In genomic region chr10:128303126-128304021, GRCm38 (mm10) we compare ENCODE assay signal across 8 mouse cellular contexts. TPM values are rescaled to one million over a fixed set of nuclear protein-coding genes. Genes with fewer than 3 reads are reported as not detected.
A peak's percentile ranks its signal among the peaks of the same experiment; 100 is the strongest.
DNase-seq lines count a peak whose midpoint lies in the region; ATAC-seq and TF ChIP-seq lines count a peak whose summit lies in the region.

Gene Pan2 (plus strand): TSS chr10:128303335.

- WGBS in bone marrow, adult 2 months = under 1% methylated on average over 37 of the region's 37 CpGs
- 2% methylated on average over 37 of the region's 37 CpGs for WGBS in embryonic facial prominence, embryonic 15.5 days
- WGBS in limb, embryonic 14.5 days = under 1% methylated on average over 37 of the region's 37 CpGs
- 1% methylated on average over 37 of the region's 37 CpGs for whole genome bisulfite sequencing in midbrain, postnatal 0 days

- peak within 1 kb of the TSS; percentile 76 for H3K4me2 ChIP-seq in embryonic facial prominence, embryonic 15.5 days (replicated peaks)
- peak within 1 kb of the TSS; percentile 91 for H3K4me2 ChIP-seq in limb, embryonic 14.5 days (replicated peaks; ENCODE audit: low read depth, low read length, severe bottlenecking)
- H3K4me2 ChIP-seq in midbrain, postnatal 0 days (ENCODE audit: low read depth, low read length, poor library complexity, severe bottlenecking) = peak within 1 kb of the TSS; percentile 79

- no peak for TF ChIP-seq CTCF in bone marrow, adult 2 months (IDR thresholded peaks at IDR 0.05; ENCODE audit: control insufficient read depth, insufficient read depth, low read length)
- TF ChIP-seq CTCF in midbrain, postnatal 0 days (IDR thresholded peaks at IDR 0.05) = no peak

- peak within 1 kb of the TSS; percentile 70 for H3K9ac ChIP-seq in embryonic facial prominence, embryonic 15.5 days
- H3K9ac ChIP-seq in limb, embryonic 14.5 days (ENCODE audit: low read depth, low read length, severe bottlenecking) = peak within 1 kb of the TSS; percentile 87
- peak within 1 kb of the TSS; percentile 87 for H3K9ac ChIP-seq in midbrain, postnatal 0 days (replicated peaks; ENCODE audit: low read length, poor library complexity, severe bottlenecking)

- H3K4me3 ChIP-seq in bone marrow, adult 2 months (replicated peaks; ENCODE audit: control insufficient read depth, low read depth, low read length) = peak within 1 kb of the TSS; percentile 80
- peak within 1 kb of the TSS; percentile 60 for H3K4me3 ChIP-seq in embryonic facial prominence, embryonic 15.5 days (replicated peaks)
- H3K4me3 ChIP-seq in limb, embryonic 14.5 days (replicated peaks; ENCODE audit: low read length) = peak within 1 kb of the TSS; percentile 60
- peak within 1 kb of the TSS; percentile 49 for H3K4me3 ChIP-seq in midbrain, postnatal 0 days (ENCODE audit: low read depth, low read length)

- H3K27ac ChIP-seq in bone marrow, adult 2 months (ENCODE audit: control insufficient read depth, insufficient read depth, low read depth, low read length, poor library complexity) = peak within 1 kb of the TSS; percentile 88
- H3K27ac ChIP-seq in embryonic facial prominence, embryonic 15.5 days (replicated peaks) = peak within 1 kb of the TSS; percentile 96
- H3K27ac ChIP-seq in limb, embryonic 14.5 days (replicated peaks; ENCODE audit: low read depth, low read length) = peak within 1 kb of the TSS; percentile 97
- peak within 1 kb of the TSS; percentile 97 for H3K27ac ChIP-seq in midbrain, postnatal 0 days (ENCODE audit: low read depth, low read length)

- no peaks in the 10 kb centered on the region for H3K9me3 ChIP-seq in embryonic facial prominence, embryonic 15.5 days (replicated peaks)
- H3K9me3 ChIP-seq in limb, embryonic 14.5 days (ENCODE audit: control insufficient read depth, low read length) = no peaks in the 10 kb centered on the region
- no peaks in the 10 kb centered on the region for H3K9me3 ChIP-seq in midbrain, postnatal 0 days (ENCODE audit: low read length)

- peak; percentile 100 for ATAC-seq in embryonic facial prominence, embryonic 15.5 days (ENCODE audit: insufficient number of reproducible peaks, low FRiP score, low TSS enrichment, low read depth)
- ATAC-seq in limb, embryonic 14.5 days (ENCODE audit: low FRiP score, low read depth) = peak; percentile 100
- peak; percentile 98 for ATAC-seq in midbrain, postnatal 0 days (ENCODE audit: low FRiP score)

- peak; percentile 100 for DNase-seq in 416B (ENCODE audit: low read depth)
- DNase-seq in heart, adult 8-10 months (ENCODE audit: low spot score) = peak; percentile 100
- peak; percentile 100 for DNase-seq in kidney, adult 9 months
- peak; percentile 99 for DNase-seq in limb, embryonic 14.5 days (ENCODE audit: low spot score)
- peak; percentile 99 for DNase-seq in midbrain, postnatal 0 days (ENCODE audit: low spot score)
- DNase-seq in spleen, postnatal 14 days (ENCODE audit: low spot score in 2 of 2) = peak; percentile 99

- no peaks in the 10 kb centered on the region for H3K36me3 ChIP-seq in embryonic facial prominence, embryonic 15.5 days
- peaks cover 5% of the 10 kb centered on the region for H3K36me3 ChIP-seq in limb, embryonic 14.5 days (ENCODE audit: control insufficient read depth, insufficient read depth, low read length)
- no peaks in the 10 kb centered on the region for H3K36me3 ChIP-seq in midbrain, postnatal 0 days (ENCODE audit: insufficient read depth, low read length)

- H3K27me3 ChIP-seq in embryonic facial prominence, embryonic 15.5 days = no peaks in the 10 kb centered on the region
- no peaks in the 10 kb centered on the region for H3K27me3 ChIP-seq in limb, embryonic 14.5 days (ENCODE audit: control insufficient read depth, insufficient read depth, low read length)
- no peaks in the 10 kb centered on the region for H3K27me3 ChIP-seq in midbrain, postnatal 0 days (ENCODE audit: insufficient read depth, low read length)

- peaks cover 3% of the 10 kb centered on the region; the same call in 1 of the 2 replicates for H3K4me1 ChIP-seq in bone marrow, adult 2 months (ENCODE audit: control insufficient read depth, insufficient read depth, low read length)
- peaks cover 16% of the 10 kb centered on the region for H3K4me1 ChIP-seq in embryonic facial prominence, embryonic 15.5 days
- H3K4me1 ChIP-seq in limb, embryonic 14.5 days (ENCODE audit: control insufficient read depth, insufficient read depth, low read length) = peaks cover 12% of the 10 kb centered on the region
- H3K4me1 ChIP-seq in midbrain, postnatal 0 days (ENCODE audit: insufficient read depth, low read length) = peaks cover 11% of the 10 kb centered on the region

- TF ChIP-seq POLR2A in bone marrow, adult 2 months (IDR thresholded peaks at IDR 0.05; ENCODE audit: borderline replicate concordance, control insufficient read depth, low read depth, low read length) = peak; percentile 69; the same call in 1 of the 2 replicates
- peak; percentile 57; the same call in 1 of the 2 replicates for TF ChIP-seq POLR2A in limb, embryonic 14.5 days (IDR thresholded peaks at IDR 0.05; ENCODE audit: borderline replicate concordance, extremely low read depth, insufficient read depth, insufficient read length)

RNA-seq across cellular contexts. Expression of gene Pan2, which starts in this region (rescaled TPM):
- polyA plus RNA-seq in bone marrow, adult 2 months (2011; ENCODE audit: insufficient read depth, insufficient read length, low replicate concordance, missing spikeins) = 20.1 and 32.1 TPM in 2 replicates
- polyA plus RNA-seq in embryonic facial prominence, embryonic 15.5 days (2015; fragmentation: Nextera tagmentation; extraction: Ambion mirVana) = 27.6 and 32.0 TPM in 2 replicates
- total RNA-seq in heart, adult 8-10 months (2022) = 1 to 10 TPM; 6.1 to 7.1 (median 6.5) TPM
- 49.7 and 58.0 TPM in 2 replicates for polyA plus RNA-seq in limb, embryonic 14.5 days (2012; rRNA removed)
- 26.6 and 31.1 TPM in 2 replicates for polyA plus RNA-seq in limb, embryonic 14.5 days (2014; fragmentation: Nextera tagmentation; extraction: Ambion mirVana)
- 18.3 and 19.0 TPM in 2 replicates for total RNA-seq in midbrain, postnatal 0 days (2014; rRNA removed)
- 12.5 and 13.4 TPM in 2 replicates for polyA plus RNA-seq in midbrain, postnatal 0 days (2015; fragmentation: Nextera tagmentation; extraction: Ambion mirVana)

Comparison
In these comparisons a context has a peak if more than half of its experiments do, and no peak if none do; other contexts are left out.
1. Peak in every context shown above with its lines: DNase-seq, ATAC-seq, H3K4me3 ChIP-seq and H3K27ac ChIP-seq.